Mouse (Mus musculus) layer of hippocampus, adult 18-20 months (tissue): ENCODE measurements at regions not wholly inside any gene's neighbourhood (a gene's known extent, or its start where the extent isn't known, plus 50 kb on each side); places are given as distances from the start of the nearest gene placed in this dataset.
A peak's percentile ranks its signal among the peaks of the same experiment; 100 is the strongest.
"Not testable (repeated sequence)": the region's sequence is repeated elsewhere in the genome, so short reads cannot be mapped to it uniquely, and the experiment has no call there.

Source experiments
- DNase-seq, 2 experiments: peaks; one replicate each; pipeline ENCODE4 v3.0.0; 2022; ENCODE audit warnings: low spot score in 2 of 2

DNA sequence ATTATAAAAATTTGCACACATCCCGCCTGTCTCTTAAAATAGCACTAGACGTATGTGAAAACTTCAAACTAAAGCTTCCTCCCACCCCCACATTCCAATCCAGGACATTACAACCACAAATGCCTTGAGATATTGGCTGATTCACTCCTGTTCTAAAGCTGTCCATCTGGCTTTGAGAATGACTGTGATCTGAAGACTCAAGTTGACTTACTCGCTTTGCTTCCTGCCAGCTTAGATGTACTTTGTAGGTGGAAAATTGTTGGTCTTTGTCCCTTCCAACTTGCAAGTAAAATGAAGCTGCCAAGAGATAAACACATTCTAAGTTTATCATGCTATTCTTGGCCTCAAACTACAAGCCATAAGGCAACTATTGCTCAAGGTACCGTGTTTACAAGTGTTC lies 779.7 kb downstream of the Cetn3 start:
- DNase-seq: peak in 1 of 2 experiments; percentile 9

DNA sequence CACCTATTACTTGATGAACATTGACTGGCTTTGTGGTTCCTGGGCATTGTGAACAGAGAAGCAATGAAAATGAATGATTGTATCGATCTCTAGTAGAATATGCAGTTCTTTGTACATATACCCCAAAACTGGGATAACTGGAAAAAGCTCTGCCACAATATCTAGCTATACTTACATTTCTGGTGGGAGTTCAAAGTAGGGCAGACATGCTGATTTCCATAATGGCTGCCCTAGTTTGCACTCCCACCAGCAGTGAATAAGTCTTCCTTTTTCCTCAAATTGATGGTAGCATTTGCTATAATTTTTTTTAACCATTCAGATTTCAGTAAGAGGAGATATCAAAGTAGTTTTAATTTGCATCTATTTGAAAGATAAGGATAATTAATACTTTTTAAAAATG lies 788.0 kb downstream of the Cetn3 start:
- DNase-seq: no peak

DNA sequence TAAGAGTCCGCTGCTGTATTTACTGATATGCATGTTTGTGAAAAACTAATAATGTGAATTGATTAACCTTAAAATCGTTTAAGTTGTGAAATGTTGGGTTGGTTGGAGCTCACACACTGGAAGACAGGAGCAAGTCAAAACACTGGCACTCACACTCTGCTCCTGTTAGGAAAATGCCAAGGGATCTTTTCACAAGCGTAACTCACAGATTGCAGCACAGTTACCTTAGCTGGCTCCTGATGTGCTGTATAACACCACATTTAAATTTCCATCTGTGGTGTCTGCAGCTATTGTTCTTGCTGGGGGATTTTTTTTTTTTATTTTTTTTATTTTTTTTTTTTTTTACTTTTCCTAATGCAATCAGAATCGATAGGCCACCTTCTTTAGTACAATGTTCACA lies 795.1 kb downstream of the Cetn3 start:
- no peak for DNase-seq

DNA sequence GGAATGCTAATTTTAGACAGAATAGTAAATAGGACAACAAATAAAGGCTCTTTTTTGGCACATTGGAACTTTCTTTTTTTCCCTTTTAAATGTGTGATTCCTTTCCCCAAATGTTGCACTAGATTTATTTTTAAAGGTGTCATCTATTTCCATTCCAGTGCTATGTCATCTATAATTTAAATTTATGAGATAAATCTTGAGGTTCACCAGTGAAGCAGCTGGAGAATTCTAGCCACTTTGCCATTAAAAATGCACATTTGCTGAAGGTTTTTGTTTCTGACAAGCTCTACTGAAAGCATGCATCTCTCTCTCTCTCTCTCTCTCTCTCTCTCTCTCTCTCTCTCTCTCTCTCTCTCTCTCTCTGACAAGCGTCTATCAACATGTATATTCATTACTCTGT lies 803.5 kb downstream of the Cetn3 start:
- no peak for DNase-seq

DNA sequence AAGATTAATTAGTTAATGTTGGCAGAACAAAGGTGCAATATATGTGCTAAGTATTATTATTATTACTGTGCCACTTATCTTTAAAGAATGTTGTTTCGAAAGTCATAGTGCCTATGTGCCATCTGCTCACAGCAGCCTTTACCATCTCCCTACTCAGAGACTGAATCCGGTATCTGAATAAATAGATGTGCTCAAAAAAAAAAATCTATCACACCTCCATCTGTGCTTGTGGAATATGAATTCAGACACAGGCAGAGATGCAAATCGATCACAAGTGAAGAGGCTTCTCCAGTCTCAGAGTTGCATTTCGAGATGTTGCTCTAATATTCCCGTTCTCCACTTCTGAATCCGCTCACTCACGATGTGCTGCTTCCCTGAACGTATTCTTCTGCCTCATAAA lies 811.0 kb downstream of the Cetn3 start:
- peak in 1 of 2 experiments; percentile 19 for DNase-seq

DNA sequence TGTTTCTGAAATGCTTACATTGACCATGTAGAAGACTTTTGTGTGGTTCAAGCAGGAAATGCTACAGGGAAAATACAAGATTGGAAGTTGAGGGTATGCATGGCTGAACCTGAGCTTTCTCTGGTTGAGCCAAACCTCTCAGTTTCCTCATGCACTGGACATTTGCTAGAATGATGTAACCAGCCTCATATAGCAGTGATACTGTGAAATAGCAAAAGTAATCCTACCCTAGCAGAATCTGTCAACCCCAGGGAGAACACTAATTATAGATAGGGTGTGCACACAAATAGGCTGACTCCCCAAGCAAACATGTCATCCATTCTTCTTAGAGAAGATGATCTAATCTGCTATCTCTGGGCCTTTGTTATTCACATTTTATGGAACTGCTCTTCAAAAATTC lies 812.7 kb downstream of the Cetn3 start:
- no peak for DNase-seq

DNA sequence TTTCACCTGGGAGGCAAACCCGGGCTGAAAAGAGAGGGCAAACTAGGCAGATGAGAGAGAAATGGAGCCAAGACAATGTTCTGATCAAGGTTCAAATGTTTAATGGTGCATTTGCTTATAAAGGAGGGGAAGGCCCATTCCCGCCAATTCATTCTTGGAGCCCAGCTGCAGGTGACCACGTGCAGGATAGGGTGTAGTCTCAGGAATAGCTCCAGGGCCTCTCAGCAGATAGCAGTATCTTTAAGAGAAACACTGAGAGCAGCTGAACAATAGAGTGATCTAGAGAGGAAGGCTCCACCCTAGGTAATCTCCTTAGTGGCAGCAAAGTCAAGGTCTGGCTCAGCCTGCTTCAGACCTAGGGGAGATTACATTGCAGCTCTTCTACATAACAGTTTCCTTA lies 823.0 kb downstream of the Cetn3 start:
- not testable (repeated sequence) for DNase-seq

DNA sequence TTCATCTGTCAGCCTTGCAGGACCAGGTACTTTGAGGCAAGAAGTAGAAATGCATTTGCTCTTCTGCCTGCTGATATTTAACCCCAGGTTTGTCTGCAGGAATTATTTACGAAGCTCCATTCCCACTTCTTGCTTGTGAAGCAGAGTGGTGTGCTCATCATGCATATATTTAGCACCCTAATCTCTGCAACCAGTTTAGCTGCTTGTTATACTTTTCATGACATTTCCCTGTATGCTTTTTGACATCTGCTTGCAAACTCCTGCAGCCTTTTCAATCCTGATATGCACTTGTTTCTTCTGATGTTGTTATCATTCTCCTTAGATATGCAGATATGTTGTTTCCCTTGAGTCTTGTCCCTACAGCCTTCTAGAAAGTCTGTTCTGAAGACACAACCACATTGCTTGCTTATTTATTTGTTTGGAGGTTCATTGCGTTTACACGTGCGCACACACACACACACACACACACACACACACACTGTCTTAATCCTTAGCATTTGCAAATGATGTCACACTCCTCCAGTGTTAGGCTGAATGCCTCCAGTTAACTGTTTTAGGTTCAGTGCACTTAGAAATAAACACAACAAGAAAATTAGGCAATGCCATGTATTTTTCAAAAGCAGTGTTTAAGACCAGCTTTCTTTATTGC lies 836.3 kb downstream of the Cetn3 start:
- no peak for DNase-seq

DNA sequence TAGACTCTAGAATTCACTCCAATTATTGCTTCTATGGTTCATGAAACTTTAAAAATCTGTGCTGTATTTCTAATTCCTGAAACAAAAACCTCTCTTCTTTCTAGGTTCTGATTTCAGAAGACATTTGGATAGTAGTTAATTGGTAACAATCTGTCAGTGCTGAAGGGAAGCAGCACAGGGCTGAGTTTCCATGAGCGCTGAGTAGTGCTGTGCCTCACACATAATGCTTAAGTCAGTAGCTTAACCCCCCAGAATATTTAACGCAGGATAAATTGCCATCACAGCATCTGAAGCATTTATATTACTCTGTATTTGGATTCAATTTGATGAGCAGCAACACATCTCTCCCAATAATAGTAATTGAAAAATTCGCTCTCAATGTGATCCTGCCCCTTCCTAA lies 837.2 kb downstream of the Cetn3 start:
- DNase-seq: peak in 1 of 2 experiments; percentile 11

DNA sequence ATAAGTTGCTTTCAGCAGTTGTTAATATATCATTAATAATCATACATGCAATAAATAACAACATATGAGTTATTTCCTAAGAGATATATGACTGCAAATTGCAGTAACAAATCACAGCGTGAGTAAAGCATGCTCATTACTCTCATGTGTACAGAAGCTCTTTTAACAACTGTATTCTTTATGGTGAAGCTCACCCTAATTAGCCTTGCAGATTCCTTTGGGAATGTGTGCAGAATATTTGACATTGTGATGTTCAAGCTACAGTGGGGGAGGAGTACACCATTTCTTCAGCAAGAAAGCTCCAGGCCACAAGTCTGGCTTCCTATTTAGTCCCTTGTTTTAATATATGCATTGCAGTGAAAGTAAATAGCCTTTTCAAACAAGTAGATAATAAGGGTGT lies 837.9 kb downstream of the Cetn3 start:
- no peak for DNase-seq

DNA sequence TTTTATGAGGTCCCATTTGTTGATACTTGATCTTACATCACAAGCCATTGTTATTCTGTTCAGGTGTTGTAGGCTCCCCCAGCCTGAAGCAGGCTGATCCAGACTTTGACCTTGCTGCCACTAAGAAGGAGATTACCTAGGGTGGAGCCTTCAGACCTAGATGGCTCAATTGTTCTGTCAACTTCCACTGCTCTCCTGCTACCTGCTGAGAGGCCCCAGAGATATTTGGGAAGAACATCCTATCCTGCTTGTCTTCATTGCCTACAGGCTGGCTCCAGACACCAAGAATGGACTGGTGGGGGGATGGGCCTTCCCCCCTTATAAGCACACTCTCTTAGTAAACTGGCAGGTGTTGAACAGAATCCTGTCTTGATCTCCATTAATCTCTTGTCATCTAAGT lies 845.9 kb downstream of the Cetn3 start:
- not testable (repeated sequence) for DNase-seq
